Mouse (Mus musculus) gastrocnemius, adult 18-20 months (tissue): ENCODE results near the gene Gm14326. TPM values are rescaled to one million over a fixed set of nuclear protein-coding genes. Genes with fewer than 3 reads are reported as not detected.
"Not testable (repeated sequence)": the region's sequence is repeated elsewhere in the genome, so short reads cannot be mapped to it uniquely, and the experiment has no call there.

Experiments
- DNase-seq: peaks from one replicate; pipeline ENCODE4 v3.0.0; 2021; ENCODE audit warnings: low spot score
- long read RNA-seq, 2 experiments: library from polyadenylated mRNA; stranded (forward); transcript quantifications; one replicate each; pipeline ENCODE4 v2.0.0; 2021
- total RNA-seq, 2 experiments: library from RNA; stranded (reverse); gene quantifications; 2 replicates each; pipeline ENCODE4 v1.2.3; 2021

Gm14326 gene
- total RNA-seq = 10 to 100 TPM; 37.1 to 38.2 TPM
- long read RNA-seq, experiment 1, transcript Gm14326-202 (5 exons, 1,807 nt) = minor isoform, 5 of 27 reads
- long read RNA-seq, experiment 1, transcript Gm14326-201 (4 exons, 767 nt) = major isoform, 16 of 27 reads
- long read RNA-seq, experiment 1, partial matches to known transcripts = 0 of 27 reads
- long read RNA-seq, experiment 1, other reads (novel, unspliced or antisense) = 6 of 27 reads
- long read RNA-seq, experiment 2, transcript Gm14326-201 (4 exons, 767 nt) = major isoform, 15 of 25 reads
- long read RNA-seq, experiment 2, partial matches to known transcripts = 1 of 25 reads
- long read RNA-seq, experiment 2, other reads (novel, unspliced or antisense) = 5 of 25 reads

DNA sequence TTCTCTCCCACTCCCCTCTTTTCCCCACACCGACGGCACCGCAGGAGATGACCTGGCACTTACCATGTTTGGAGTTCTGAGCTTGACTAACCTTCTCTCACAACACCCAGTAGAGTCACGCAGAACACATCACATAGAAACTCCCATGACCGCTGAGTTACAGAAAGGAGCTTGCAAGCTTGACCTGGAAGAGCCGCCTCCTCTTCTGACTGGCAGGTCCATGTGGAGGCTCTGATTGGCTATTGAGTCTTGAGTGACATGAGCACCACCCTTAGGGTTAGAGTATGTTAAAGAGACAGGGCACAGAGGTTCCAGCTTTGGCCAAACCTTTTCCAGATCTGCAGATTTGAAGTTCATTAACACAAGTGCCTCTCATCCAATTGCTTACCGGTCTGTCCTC, at the start of gene Gm14326:
Gene Gm14326 (minus strand): TSS at position 153 of the 400 bp plus-strand sequence.
- peak; percentile 90 for DNase-seq

- peak; percentile 0 for DNase-seq
Observed at GRCm38 (mm10) chr2:177974814-177975213, 17.7 kb upstream of the Gm14326 start.

GRCm38 (mm10) chr2:177956734-177957133, 363 bp downstream of the Gm14326 start:
- DNase-seq = peak; percentile 5

GRCm38 (mm10) chr2:177925563-177926103, 31.5 kb downstream of the Gm14326 start, which contains the start of gene Zfp972:
TSS of gene Zfp972 (minus strand) at chr2:177925613.
- not testable (repeated sequence) for DNase-seq

DNA sequence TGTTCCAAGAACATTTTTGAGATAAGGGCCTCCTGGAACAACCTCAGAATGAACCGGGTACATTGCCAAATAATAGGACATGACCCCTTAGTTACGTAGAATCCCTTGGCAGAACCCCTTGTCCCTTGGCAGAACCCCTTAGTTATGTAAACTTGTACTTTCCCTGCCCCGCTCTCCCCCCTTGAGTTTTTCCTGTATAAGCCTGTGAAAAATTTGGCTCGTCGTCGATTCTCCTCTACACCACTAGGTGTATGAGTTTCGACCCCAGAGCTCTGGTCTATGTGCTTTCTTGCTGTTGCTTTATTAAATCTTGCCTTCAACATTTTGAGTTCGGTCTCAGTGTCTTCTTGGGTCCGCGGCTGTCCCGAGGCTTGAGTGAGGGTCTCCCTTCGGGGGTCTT, 53.8 kb downstream of the Gm14326 start:
- DNase-seq = not testable (repeated sequence)

GRCm38 (mm10) chr2:177898171-177898570, 58.9 kb downstream of the Gm14326 start:
- DNase-seq = not testable (repeated sequence)

- DNase-seq = not testable (repeated sequence)
Observed at GRCm38 (mm10) chr2:177897046-177897578, 60.0 kb downstream of the Gm14326 start, which contains the start of gene Gm14327. TSS of gene Gm14327 (plus strand) at chr2:177897096.

DNA sequence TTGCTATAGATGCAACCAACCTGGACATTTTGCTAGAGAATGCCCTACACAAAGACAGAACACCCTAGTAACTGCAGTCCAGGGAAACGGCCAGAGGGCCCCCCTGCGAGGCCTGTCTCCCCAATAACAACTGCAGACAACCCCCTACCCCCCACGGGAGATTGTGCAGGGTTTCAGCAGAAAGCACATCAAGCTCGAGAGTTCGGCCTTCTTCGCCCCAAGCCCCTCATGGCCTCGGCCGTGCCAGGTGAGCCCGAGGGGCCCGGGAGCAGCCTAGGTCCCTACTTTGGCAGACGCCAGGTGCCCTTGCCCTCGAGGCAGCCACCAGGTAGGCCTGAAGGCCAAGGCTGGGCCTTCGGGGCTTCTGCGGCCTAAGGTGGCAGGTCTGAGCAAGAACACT, 69.4 kb downstream of the Gm14326 start:
- DNase-seq = not testable (repeated sequence)

Other genes starting within 250 kb of the Gm14326 start
- gene Gm14322, start 198.0 kb downstream of the Gm14326 start, total RNA-seq = 10 to 100 TPM; 32.0 to 33.3 TPM
- 100 to 1,000 TPM in 1 of 2 experiments, 10 to 100 TPM in 1; 97.9 to 115 TPM for gene Gm14325, start 117.0 kb downstream of the Gm14326 start, total RNA-seq
- gene Gm14327, start 60.2 kb downstream of the Gm14326 start, total RNA-seq = 1 to 10 TPM; 4.2 to 5.6 TPM
- gene Zfp972, start 31.7 kb downstream of the Gm14326 start, total RNA-seq = 1 to 10 TPM in 1 of 2 experiments, not detected in 1; 1.2 TPM
- 10 to 100 TPM; 30.1 to 37.5 TPM for gene Zfp971, start 66.0 kb upstream of the Gm14326 start, total RNA-seq
- gene Zfp931, start 121.2 kb upstream of the Gm14326 start, total RNA-seq = 10 to 100 TPM; 10.5 to 11.5 TPM
- gene Phactr3, start 161.7 kb upstream of the Gm14326 start, total RNA-seq = under 1 TPM; 0.07 to 0.18 TPM